Mouse (Mus musculus) gastrocnemius, adult 2 months (tissue): ENCODE results near the gene Atp6v0a1. TPM values are rescaled to one million over a fixed set of nuclear protein-coding genes. Genes with fewer than 3 reads are reported as not detected.

Experiments
- DNase-seq: peaks from one replicate; pipeline ENCODE4 v3.0.0; 2022
- H3K27ac ChIP-seq: fragments of 200-600 bp; 2 replicates; pipeline ENCODE4 v1.8.1; 2022; ENCODE audit warnings: mild to moderate bottlenecking
- H3K4me3 ChIP-seq: fragments of 200-600 bp; 2 replicates; pipeline ENCODE4 v1.8.1; 2022; ENCODE audit warnings: mild to moderate bottlenecking, moderate library complexity
- CTCF ChIP-seq: fragments of 200-600 bp; IDR thresholded peaks from 2 replicates; pipeline ENCODE4 v1.8.1; 2022; ENCODE audit warnings: antibody characterized with exemption, mild to moderate bottlenecking, moderate library complexity
- intact Hi-C: fragments of 180-260 bp; cut with DNase I; formaldehyde crosslinking; loops from one replicate; pipeline ENCODE4 v1.15.1; 2025
- total RNA-seq, 2 experiments: library from RNA; stranded (reverse); gene quantifications; 2 replicates each; pipeline ENCODE4 v1.2.3; 2021

The Atp6v0a1 gene
- total RNA-seq, 2 experiments from 2014 or later = 59.6 to 65.2 TPM

GRCm38 (mm10) chr11:101008206-101009045 is 826 bp upstream of the Atp6v0a1 start:
- H3K4me3 ChIP-seq = peak overlapping the region; percentile 80
- no peak for DNase-seq
- intact Hi-C loops = no loop called here
- peak overlapping the region; percentile 96 for H3K27ac ChIP-seq
- TF ChIP-seq CTCF = no peak

GRCm38 (mm10) chr11:101009888-101010784 is 884 bp downstream of the Atp6v0a1 start:
- peak overlapping the region; percentile 80 for H3K4me3 ChIP-seq
- intact Hi-C loops = no loop called here
- no peak for DNase-seq
- peak; percentile 6; the same call in 1 of the 2 replicates for TF ChIP-seq CTCF
- H3K27ac ChIP-seq = peak overlapping the region; percentile 96

GRCm38 (mm10) chr11:101011641-101012040 is 2.4 kb downstream of the Atp6v0a1 start:
- TF ChIP-seq CTCF = no peak
- 0 out of 2 replicates have a peak overlapping the region, but pooled peaks have one; percentile 96 for H3K27ac ChIP-seq
- DNase-seq = no peak
- H3K4me3 ChIP-seq = no peak overlapping the region
- intact Hi-C loops = no loop called here

GRCm38 (mm10) chr11:101023371-101023770 is 14.1 kb downstream of the Atp6v0a1 start:
- intact Hi-C loops = no loop called here
- DNase-seq = peak; percentile 54
- TF ChIP-seq CTCF = no peak
- Histone ChIP-seq H3K4me3 (no peak overlapping the region), H3K27ac (no peak overlapping the region)

- DNase-seq = no peak
- intact Hi-C loops = no loop called here
- Histone ChIP-seq H3K27ac (no peak overlapping the region), H3K4me3 (no peak overlapping the region)
- no peak for TF ChIP-seq CTCF
These were observed 14.7 kb downstream of the Atp6v0a1 start for GRCm38 (mm10) chr11:101024001-101024400.

- H3K4me3 ChIP-seq = no peak overlapping the region
- intact Hi-C loops = no loop called here
- peak; percentile 63 for DNase-seq
- TF ChIP-seq CTCF = no peak
- H3K27ac ChIP-seq = peak overlapping the region; percentile 65
These were observed 17.9 kb downstream of the Atp6v0a1 start for GRCm38 (mm10) chr11:101027121-101027520.

GRCm38 (mm10) chr11:101029320-101029719 is 20.1 kb downstream of the Atp6v0a1 start:
- intact Hi-C loops = no loop called here
- DNase-seq = peak; percentile 35
- peak overlapping the region; percentile 57 for H3K27ac ChIP-seq
- no peak overlapping the region for H3K4me3 ChIP-seq
- TF ChIP-seq CTCF = no peak

- no peak for TF ChIP-seq CTCF
- peak overlapping the region; percentile 82 for H3K27ac ChIP-seq
- intact Hi-C loops = no loop called here
- no peak for DNase-seq
- no peak overlapping the region for H3K4me3 ChIP-seq
These were observed 21.0 kb downstream of the Atp6v0a1 start for GRCm38 (mm10) chr11:101030136-101030807.

GRCm38 (mm10) chr11:101030808-101031156 is 21.5 kb downstream of the Atp6v0a1 start:
- Histone ChIP-seq H3K27ac (peak overlapping the region; percentile 82), H3K4me3 (no peak overlapping the region)
- intact Hi-C loops = no loop called here
- no peak for DNase-seq
- TF ChIP-seq CTCF = no peak

- DNase-seq = no peak
- intact Hi-C loops = no loop called here
- TF ChIP-seq CTCF = no peak
- H3K4me3 ChIP-seq = no peak overlapping the region
- H3K27ac ChIP-seq = no peak overlapping the region
These were observed 22.2 kb downstream of the Atp6v0a1 start for GRCm38 (mm10) chr11:101031470-101031869.

- intact Hi-C loops = no loop called here
- TF ChIP-seq CTCF = no peak
These were observed 24.7 kb downstream of the Atp6v0a1 start for GRCm38 (mm10) chr11:101033856-101034500.

More at GRCm38 (mm10) chr11:101033856-101034500, 24.7 kb downstream of the Atp6v0a1 start:
- Histone ChIP-seq H3K4me3 (no peak overlapping the region), H3K27ac (peak overlapping the region; percentile 58)
- DNase-seq = no peak
